Mouse (Mus musculus) ovary, adult 2 months (tissue): Measurements from ENCODE around the gene Tbc1d9. TPM values are rescaled to one million over a fixed set of nuclear protein-coding genes. Genes with fewer than 3 reads are reported as not detected.

Source experiments
- polyA plus RNA-seq: library from polyadenylated mRNA; depleted of rRNA; stranded (reverse); fragments of >200 nt; gene quantifications from 2 replicates; pipeline ENCODE4 v1.2.3, GENCODE M21; 2012; rRNA removed

The Tbc1d9 gene
- polyA plus RNA-seq = 7.5 and 9.0 TPM in 2 replicates

DNA sequence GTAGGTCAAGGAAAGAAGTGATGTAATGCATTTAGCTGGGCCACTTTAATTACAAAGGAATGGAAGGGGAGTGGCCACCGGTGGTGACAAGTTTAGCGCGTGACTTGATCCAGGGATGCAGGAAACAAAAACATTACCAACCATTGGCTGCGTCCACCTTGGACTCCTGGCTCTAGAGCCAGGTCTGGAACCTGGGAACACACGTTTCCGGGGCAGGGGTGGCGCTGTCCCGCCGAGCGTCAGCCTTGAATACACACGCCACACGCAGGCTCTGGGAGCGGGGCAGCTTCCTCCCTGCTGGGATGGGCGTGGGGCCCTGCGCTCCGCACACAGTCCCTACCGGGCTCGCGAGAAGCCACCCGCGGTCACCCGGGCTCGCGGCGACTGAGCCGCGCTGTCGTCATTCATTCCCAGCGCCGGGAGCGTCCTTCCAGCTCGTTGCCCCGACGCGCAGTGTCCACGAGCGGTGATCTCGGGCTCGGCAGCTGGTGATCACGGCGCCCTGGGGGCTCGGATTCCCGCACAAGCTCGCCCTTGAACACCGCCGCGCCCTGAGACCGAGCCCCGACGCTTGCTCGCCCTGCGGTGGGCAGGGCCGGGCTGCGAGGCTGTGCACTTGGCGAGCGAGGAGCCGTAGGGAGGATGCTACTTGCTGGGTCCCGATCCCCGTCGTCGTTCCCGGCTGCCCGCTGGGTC is at the start of gene Tbc1d9:
Gene Tbc1d9 (plus strand): TSS at position 118 of the 696 bp plus-strand sequence.

DNA sequence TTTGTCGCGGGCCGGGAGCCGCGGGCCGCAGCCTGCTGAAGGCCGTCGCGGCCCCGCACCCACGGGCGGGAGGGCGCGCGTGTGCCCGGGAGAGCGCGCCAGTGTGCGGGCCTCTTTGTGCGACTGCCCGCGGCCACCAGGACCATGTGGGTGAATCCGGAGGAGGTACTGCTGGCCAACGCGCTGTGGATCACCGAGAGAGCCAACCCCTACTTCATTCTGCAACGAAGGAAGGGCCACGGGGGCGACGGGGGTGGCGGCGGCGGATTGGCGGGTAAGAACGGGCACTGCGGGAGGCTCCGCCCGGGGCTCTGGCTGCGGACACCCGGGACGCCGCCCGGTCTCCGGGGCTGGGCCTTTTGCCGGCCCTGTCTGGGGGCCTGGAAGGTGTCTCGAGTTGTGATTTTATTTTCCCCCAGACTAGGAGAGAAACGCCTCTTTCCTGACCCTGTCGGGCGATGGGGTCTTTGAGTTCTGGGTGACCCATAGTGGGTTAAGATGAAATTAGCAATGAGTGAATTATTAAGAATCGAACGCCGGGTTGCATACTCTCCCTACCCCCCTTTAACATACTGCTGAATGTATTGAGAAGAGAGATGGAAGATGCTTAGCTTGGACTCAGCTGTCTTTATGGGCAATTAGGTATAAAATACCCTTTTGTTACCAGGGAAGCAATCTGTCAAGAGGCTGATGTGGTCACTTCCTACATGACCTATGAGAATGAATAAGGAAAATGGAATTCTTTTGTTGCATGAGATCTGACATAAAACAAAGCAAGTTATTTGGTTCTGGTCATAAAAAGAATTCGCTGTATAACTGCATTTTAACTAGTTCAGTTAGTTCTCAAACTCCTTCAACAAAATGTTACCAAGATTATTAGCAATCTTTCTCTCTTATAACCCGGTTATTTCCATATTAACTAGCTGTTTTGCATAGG is 1.0 kb downstream of the Tbc1d9 start, which contains the start of gene Gm10645:
Gene Gm10645 (minus strand): TSS at position 240 of the 937 bp plus-strand sequence.

DNA sequence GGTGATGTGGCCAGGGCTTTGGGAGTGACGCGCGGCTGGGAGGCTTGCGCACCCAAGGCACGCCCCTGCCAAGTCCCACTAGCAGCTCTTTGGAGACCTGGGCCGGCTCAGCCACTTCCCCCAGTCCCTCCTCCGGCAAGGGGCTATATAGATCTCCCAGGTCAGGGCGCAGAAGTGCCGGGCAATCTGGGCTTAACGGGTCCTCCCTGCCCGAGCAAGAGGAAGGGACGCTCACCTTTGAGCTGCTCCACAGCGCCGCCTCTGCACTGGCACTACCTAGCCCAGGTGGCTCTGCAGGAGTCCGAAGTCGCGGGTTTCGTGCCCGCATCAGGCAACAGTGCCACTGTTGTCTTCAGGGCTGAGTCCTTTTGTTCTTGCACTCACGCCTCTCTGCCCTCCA is 125.0 kb downstream of the Tbc1d9 start, which contains the start of gene Ucp1:
Gene Ucp1 (plus strand): TSS at position 177 of the 400 bp plus-strand sequence.

Other genes starting within 250 kb of the Tbc1d9 start
- gene Gm10645, start 818 bp downstream of the Tbc1d9 start, polyA plus RNA-seq = 1.1 and 2.1 TPM in 2 replicates
- gene Ucp1, start 125.0 kb downstream of the Tbc1d9 start, polyA plus RNA-seq = 0.10 TPM in 1 of 2 replicates, not detected in the other
- gene Elmod2, start 167.1 kb downstream of the Tbc1d9 start, polyA plus RNA-seq = 2.0 and 2.3 TPM in 2 replicates
- not detected in 2 replicates for gene Mgat4d, start 183.1 kb downstream of the Tbc1d9 start, polyA plus RNA-seq
- gene Clgn, start 224.5 kb downstream of the Tbc1d9 start, polyA plus RNA-seq = not detected in 2 replicates